Mouse (Mus musculus): ENCODE data around the gene Ttc23l.

DNA sequence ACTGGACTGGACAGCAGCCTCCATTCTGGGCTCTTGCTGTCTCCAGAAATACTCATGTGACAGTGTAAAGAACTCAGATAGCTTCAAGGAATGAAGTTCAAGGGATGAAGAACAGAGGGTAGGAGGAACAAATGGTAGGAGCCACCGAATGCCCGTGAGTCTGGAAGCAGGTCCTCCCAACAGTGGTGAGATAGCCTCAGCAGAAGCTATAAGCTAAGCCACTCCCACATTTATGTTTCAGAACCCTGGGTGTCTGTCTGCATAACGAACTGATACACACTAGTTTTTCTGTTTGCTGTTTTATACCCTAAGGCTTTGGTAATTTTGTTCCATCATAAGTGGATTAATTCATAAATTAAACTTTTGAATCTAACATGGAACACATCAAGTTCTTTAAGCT, 93.8 kb downstream of the Ttc23l start:
- TF ChIP-seq NANOG (IDR thresholded peaks at IDR 0.05; ENCODE audit: borderline replicate concordance, low read length) (no peak), CTCF (conservative IDR thresholded peaks at IDR 0.05; ENCODE audit: low read length) (no peak)

Data from E14TG2a.4 (cell line).